In genomic region chr3:116357180-116357579, GRCm38 (mm10) we compare ENCODE assay signal across 22 mouse cellular contexts.
"Had no signal": no experiment of that assay in that cellular context is flagged by ENCODE, and none has a peak within 500 bp of the region (broad histone marks: within the 10 kb centered on the region; RNA-seq: fewer than 3 reads in every experiment).

No protein-coding gene starts in this region.

- H3K27me3 ChIP-seq: limb, embryonic 13.5 days; liver, embryonic 12.5 days; liver, embryonic 15.5 days; lung, embryonic 15.5 days; midbrain, embryonic 12.5 days; midbrain, embryonic 15.5 days; neural tube, embryonic 13.5 days had no signal

- ATAC-seq: liver, embryonic 12.5 days; midbrain, embryonic 15.5 days had no signal

- H3K4me3 ChIP-seq: layer of hippocampus, adult 2 months; limb, embryonic 10.5 days; limb, embryonic 13.5 days; liver, embryonic 12.5 days; liver, embryonic 15.5 days; lung, embryonic 15.5 days; midbrain, embryonic 12.5 days; midbrain, embryonic 15.5 days; myocyte; neural tube, embryonic 13.5 days had no signal

- H3K4me2 ChIP-seq: limb, embryonic 13.5 days; liver, embryonic 12.5 days; liver, embryonic 15.5 days; lung, embryonic 15.5 days; midbrain, embryonic 12.5 days; midbrain, embryonic 15.5 days; neural tube, embryonic 13.5 days had no signal

- H3K36me3 ChIP-seq: liver, embryonic 15.5 days; lung, embryonic 15.5 days; midbrain, embryonic 15.5 days had no signal

- H3K27ac ChIP-seq: kidney, postnatal 0 days; layer of hippocampus, adult 2 months; limb, embryonic 10.5 days; limb, embryonic 13.5 days; liver, embryonic 12.5 days; liver, embryonic 15.5 days; lung, embryonic 15.5 days; midbrain, embryonic 12.5 days; midbrain, embryonic 15.5 days; neural tube, embryonic 13.5 days; stomach, postnatal 0 days had no signal

- H3K9ac ChIP-seq: limb, embryonic 13.5 days; liver, embryonic 12.5 days; liver, embryonic 15.5 days; lung, embryonic 15.5 days; midbrain, embryonic 12.5 days; midbrain, embryonic 15.5 days; neural tube, embryonic 13.5 days had no signal

- H3K9me3 ChIP-seq: limb, embryonic 10.5 days; limb, embryonic 13.5 days; liver, embryonic 12.5 days; liver, embryonic 15.5 days; lung, embryonic 15.5 days; midbrain, embryonic 12.5 days; midbrain, embryonic 15.5 days; neural tube, embryonic 13.5 days had no signal

- DNase-seq: kidney, adult 2 months; kidney, postnatal 25 days; layer of hippocampus, adult 9-11 months; liver; right cerebral cortex, adult 18-20 months; right cerebral cortex, postnatal 14 days; right cerebral cortex, postnatal 4 days; thymus, adult 2 months; thymus, postnatal 14 days; thymus, postnatal 4 days had no signal

- H3K4me1 ChIP-seq: liver, embryonic 15.5 days; lung, embryonic 15.5 days; midbrain, embryonic 12.5 days; midbrain, embryonic 15.5 days; neural tube, embryonic 13.5 days had no signal
